Mouse (Mus musculus): ENCODE measurements around the gene Cachd1.

DNA sequence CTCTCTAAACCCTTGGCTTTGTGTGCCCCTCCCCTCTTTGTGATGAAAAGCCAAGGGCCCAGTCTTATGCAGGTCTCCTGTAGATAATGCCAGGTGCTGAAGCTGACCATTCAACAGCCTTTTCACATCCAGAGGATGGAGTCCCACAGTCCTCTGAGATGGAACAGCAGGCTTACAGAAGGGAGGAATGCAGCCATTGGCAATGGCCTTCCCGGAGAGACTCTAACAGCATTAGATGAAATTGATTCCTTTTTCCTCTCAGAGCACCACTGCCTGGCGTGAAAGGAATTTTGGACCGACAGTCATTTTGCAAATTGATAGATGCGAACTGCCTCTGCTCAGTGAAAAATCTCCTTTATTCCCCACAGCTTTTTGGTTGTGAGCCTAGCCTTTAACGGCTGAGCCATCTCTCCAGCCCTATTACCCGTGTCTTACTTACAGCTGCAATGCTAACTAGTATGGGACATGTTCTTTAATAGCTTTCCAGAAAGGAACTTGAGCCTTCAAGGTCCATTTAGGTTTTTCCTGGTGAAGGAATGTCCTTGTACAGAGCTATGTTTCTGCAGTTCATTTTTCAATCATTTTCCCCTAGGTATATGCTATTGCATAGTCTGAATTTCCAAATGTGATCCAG is 18.1 kb upstream of the Cachd1 start:
- TF ChIP-seq CTCF (IDR thresholded peaks at IDR 0.05; ENCODE audit: low read depth, low read length), result no peak
- no peak for TF ChIP-seq POLR2AphosphoS5 (IDR thresholded peaks at IDR 0.05; ENCODE audit: insufficient replicate concordance, low read depth, low read length)

Measured in G1E (cell line).